Mouse (Mus musculus): ENCODE measurements around the gene Cyp2d40. TPM values are rescaled to one million over a fixed set of nuclear protein-coding genes. Genes with fewer than 3 reads are reported as not detected.

Cyp2d40 gene
- polyA plus RNA-seq, 1 experiment, result not detected

Other genes starting within 250 kb of the Cyp2d40 start
- gene Cyp2d12, start 209.1 kb downstream of the Cyp2d40 start, polyA plus RNA-seq (2012; rRNA removed), result not detected in 2 replicates
- gene Cyp2d34, start 143.2 kb downstream of the Cyp2d40 start, polyA plus RNA-seq (2012; rRNA removed), result not detected in 2 replicates
- 0.20 and 1.3 TPM in 2 replicates for gene Cyp2d26, start 30.1 kb upstream of the Cyp2d40 start, polyA plus RNA-seq (2012; rRNA removed)
- gene Tcf20, start 223.7 kb upstream of the Cyp2d40 start, polyA plus RNA-seq (2012; rRNA removed), result 19.1 and 19.9 TPM in 2 replicates